Mouse (Mus musculus): ENCODE data around the gene H2afz. TPM values are rescaled to one million over a fixed set of nuclear protein-coding genes. Genes with fewer than 3 reads are reported as not detected.
"Not testable (repeated sequence)": the region's sequence is repeated elsewhere in the genome, so short reads cannot be mapped to it uniquely, and the experiment has no call there.

H2afz gene
- polyA plus RNA-seq, 1 experiment from 2014 or later: 1,983 TPM

DNA sequence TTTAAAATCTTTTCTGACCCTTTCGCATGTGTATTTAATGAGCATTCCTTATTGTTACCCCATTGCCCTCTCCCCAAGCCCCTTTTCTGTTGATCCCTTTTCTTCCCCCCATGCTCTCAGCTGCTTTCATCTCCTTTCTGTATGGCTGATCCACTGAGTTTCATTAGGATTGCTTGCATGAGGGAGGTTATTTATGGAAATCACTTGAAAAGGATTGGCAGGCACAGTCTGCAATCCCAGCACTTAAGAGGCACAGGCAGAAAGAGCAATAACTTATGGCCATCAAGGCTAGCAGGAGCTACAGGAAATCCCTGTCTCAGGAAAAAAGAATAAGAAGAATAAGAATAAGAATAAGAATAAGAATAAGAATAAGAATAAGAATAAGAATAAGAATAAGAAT is 27.7 kb upstream of the H2afz start:
- 32% methylated on average over 1 of the region's 1 CpGs for WGBS
- H3K9me3 ChIP-seq (replicated peaks; ENCODE audit: control insufficient read depth, low read length): no peaks in the 10 kb centered on the region
- H3K4me2 ChIP-seq (ENCODE audit: low read length): no peak overlapping the region
- H3K4me1 ChIP-seq (ENCODE audit: control insufficient read depth, insufficient read depth, low read length): no peaks in the 10 kb centered on the region
- ATAC-seq (no peak), DNase-seq (ENCODE audit: low spot score) (peak; percentile 20)
- H3K4me3 ChIP-seq (ENCODE audit: low read depth, low read length): no peak overlapping the region
- H3K9ac ChIP-seq (ENCODE audit: low read length): no peak overlapping the region
- H3K27ac ChIP-seq (ENCODE audit: low read depth, low read length): no peak overlapping the region
- no peaks in the 10 kb centered on the region for H3K36me3 ChIP-seq (ENCODE audit: control insufficient read depth, insufficient read depth, low read length)
- no peaks in the 10 kb centered on the region for H3K27me3 ChIP-seq (replicated peaks; ENCODE audit: control insufficient read depth, insufficient read depth, low read length)

DNA sequence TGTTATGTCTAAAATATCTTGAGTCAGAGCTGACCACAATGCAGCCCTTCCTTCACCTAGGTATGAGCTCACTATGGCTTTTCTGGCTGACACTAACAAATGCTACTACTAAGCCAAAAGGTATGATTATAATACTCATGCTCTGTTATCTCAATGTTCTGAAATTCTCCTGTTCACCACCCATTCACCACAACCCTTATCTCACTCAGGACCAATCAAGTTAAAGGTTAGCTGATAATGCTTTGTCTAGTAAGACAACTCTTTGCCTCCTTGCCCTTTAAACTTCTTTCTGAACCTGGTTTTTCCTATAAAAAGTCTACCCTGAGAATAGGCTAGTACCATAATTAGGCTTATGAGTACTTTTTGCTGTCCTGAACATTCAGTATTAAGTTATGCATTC is 26.1 kb upstream of the H2afz start:
- DNase-seq (ENCODE audit: low spot score) (no peak), ATAC-seq (no peak)
- Histone ChIP-seq H3K4me1 (ENCODE audit: control insufficient read depth, insufficient read depth, low read length) (no peaks in the 10 kb centered on the region), H3K27me3 (replicated peaks; ENCODE audit: control insufficient read depth, insufficient read depth, low read length) (no peaks in the 10 kb centered on the region), H3K9me3 (replicated peaks; ENCODE audit: control insufficient read depth, low read length) (no peaks in the 10 kb centered on the region), H3K27ac (ENCODE audit: low read depth, low read length) (no peak overlapping the region), H3K4me3 (ENCODE audit: low read depth, low read length) (no peak overlapping the region), H3K4me2 (ENCODE audit: low read length) (no peak overlapping the region), H3K9ac (ENCODE audit: low read length) (no peak overlapping the region), H3K36me3 (ENCODE audit: control insufficient read depth, insufficient read depth, low read length) (no peaks in the 10 kb centered on the region)

- no peak for DNase-seq (ENCODE audit: low spot score)
- Histone ChIP-seq H3K9ac (ENCODE audit: low read length) (no peak overlapping the region), H3K4me1 (ENCODE audit: control insufficient read depth, insufficient read depth, low read length) (no peaks in the 10 kb centered on the region), H3K4me2 (ENCODE audit: low read length) (no peak overlapping the region), H3K4me3 (ENCODE audit: low read depth, low read length) (no peak overlapping the region), H3K27ac (ENCODE audit: low read depth, low read length) (no peak overlapping the region), H3K27me3 (replicated peaks; ENCODE audit: control insufficient read depth, insufficient read depth, low read length) (no peaks in the 10 kb centered on the region), H3K36me3 (ENCODE audit: control insufficient read depth, insufficient read depth, low read length) (no peaks in the 10 kb centered on the region), H3K9me3 (replicated peaks; ENCODE audit: control insufficient read depth, low read length) (no peaks in the 10 kb centered on the region)
- 85% methylated on average over 1 of the region's 1 CpGs for WGBS
- no peak for ATAC-seq
Observed at GRCm38 (mm10) chr3:137842944-137843343, 21.3 kb upstream of the H2afz start.

DNA sequence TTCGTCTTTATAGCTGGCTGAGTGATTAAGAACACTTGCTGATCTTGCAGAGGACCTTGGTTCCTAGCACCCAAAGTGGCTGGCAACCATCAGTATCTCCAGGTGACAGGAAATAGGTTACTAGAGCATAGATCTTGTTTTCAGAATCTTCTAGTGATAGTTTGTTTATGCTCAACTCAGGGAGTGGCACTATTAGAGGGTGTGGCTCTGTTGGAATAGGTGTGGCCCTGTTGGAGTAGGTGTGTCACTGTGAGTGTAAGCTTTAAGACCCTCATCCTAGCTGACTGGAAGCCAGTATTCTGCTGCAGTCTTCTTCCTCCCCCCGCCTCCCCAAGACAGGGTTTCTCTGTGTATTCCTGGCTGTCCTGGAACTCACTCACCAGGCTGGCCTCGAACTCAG is 20.0 kb upstream of the H2afz start:
- Histone ChIP-seq H3K27ac (ENCODE audit: low read depth, low read length) (no peak overlapping the region), H3K9me3 (replicated peaks; ENCODE audit: control insufficient read depth, low read length) (no peaks in the 10 kb centered on the region), H3K4me1 (ENCODE audit: control insufficient read depth, insufficient read depth, low read length) (no peaks in the 10 kb centered on the region), H3K4me3 (ENCODE audit: low read depth, low read length) (no peak overlapping the region), H3K4me2 (ENCODE audit: low read length) (no peak overlapping the region), H3K27me3 (replicated peaks; ENCODE audit: control insufficient read depth, insufficient read depth, low read length) (no peaks in the 10 kb centered on the region), H3K36me3 (ENCODE audit: control insufficient read depth, insufficient read depth, low read length) (no peaks in the 10 kb centered on the region), H3K9ac (ENCODE audit: low read length) (no peak overlapping the region)
- DNase-seq (ENCODE audit: low spot score): no peak
- WGBS: 89% methylated on average over 3 of the region's 3 CpGs
- no peak for ATAC-seq

GRCm38 (mm10) chr3:137846552-137846951 is 17.7 kb upstream of the H2afz start:
- Histone ChIP-seq H3K4me2 (ENCODE audit: low read length) (no peak overlapping the region), H3K27ac (ENCODE audit: low read depth, low read length) (no peak overlapping the region), H3K4me1 (ENCODE audit: control insufficient read depth, insufficient read depth, low read length) (no peaks in the 10 kb centered on the region), H3K36me3 (ENCODE audit: control insufficient read depth, insufficient read depth, low read length) (no peaks in the 10 kb centered on the region), H3K9me3 (replicated peaks; ENCODE audit: control insufficient read depth, low read length) (no peaks in the 10 kb centered on the region), H3K9ac (ENCODE audit: low read length) (no peak overlapping the region), H3K4me3 (ENCODE audit: low read depth, low read length) (no peak overlapping the region), H3K27me3 (replicated peaks; ENCODE audit: control insufficient read depth, insufficient read depth, low read length) (no peaks in the 10 kb centered on the region)
- DNase-seq (ENCODE audit: low spot score): no peak
- 87% methylated on average over 5 of the region's 5 CpGs for WGBS
- no peak for ATAC-seq

GRCm38 (mm10) chr3:137848354-137848753 is 15.9 kb upstream of the H2afz start:
- DNase-seq (ENCODE audit: low spot score) (no peak), ATAC-seq (no peak)
- WGBS: 92% methylated on average over 9 of the region's 9 CpGs
- no peaks in the 10 kb centered on the region for H3K4me1 ChIP-seq (ENCODE audit: control insufficient read depth, insufficient read depth, low read length)
- no peak overlapping the region for H3K27ac ChIP-seq (ENCODE audit: low read depth, low read length)
- no peaks in the 10 kb centered on the region for H3K9me3 ChIP-seq (replicated peaks; ENCODE audit: control insufficient read depth, low read length)
- H3K27me3 ChIP-seq (replicated peaks; ENCODE audit: control insufficient read depth, insufficient read depth, low read length): no peaks in the 10 kb centered on the region
- no peak overlapping the region for H3K4me3 ChIP-seq (ENCODE audit: low read depth, low read length)
- no peak overlapping the region for H3K9ac ChIP-seq (ENCODE audit: low read length)
- H3K4me2 ChIP-seq (ENCODE audit: low read length): no peak overlapping the region
- H3K36me3 ChIP-seq (ENCODE audit: control insufficient read depth, insufficient read depth, low read length): no peaks in the 10 kb centered on the region

DNA sequence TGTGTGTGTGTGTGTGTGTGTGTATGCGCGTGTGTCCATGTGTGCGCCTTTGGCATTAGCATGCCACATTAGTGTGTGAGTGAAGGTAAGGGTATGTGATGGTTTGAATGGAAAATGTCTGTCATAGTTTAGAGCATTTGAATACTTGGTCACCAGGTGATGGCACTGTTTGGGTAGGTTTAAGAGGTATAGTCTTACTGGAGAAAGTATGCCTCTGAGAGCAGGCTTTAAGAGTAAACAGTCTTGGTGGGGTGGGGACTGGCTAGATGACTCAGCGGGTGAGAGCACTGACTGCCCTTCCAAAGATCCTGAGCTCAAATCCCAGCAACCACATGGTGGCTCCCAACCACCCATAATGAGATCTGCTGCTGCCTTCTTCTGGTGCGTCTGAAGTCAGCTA is 14.6 kb upstream of the H2afz start:
- Histone ChIP-seq H3K4me1 (ENCODE audit: control insufficient read depth, insufficient read depth, low read length) (no peaks in the 10 kb centered on the region), H3K4me2 (ENCODE audit: low read length) (no peak overlapping the region), H3K27me3 (replicated peaks; ENCODE audit: control insufficient read depth, insufficient read depth, low read length) (no peaks in the 10 kb centered on the region), H3K9ac (ENCODE audit: low read length) (no peak overlapping the region), H3K9me3 (replicated peaks; ENCODE audit: control insufficient read depth, low read length) (no peaks in the 10 kb centered on the region), H3K27ac (ENCODE audit: low read depth, low read length) (no peak overlapping the region), H3K4me3 (ENCODE audit: low read depth, low read length) (no peak overlapping the region), H3K36me3 (ENCODE audit: control insufficient read depth, insufficient read depth, low read length) (no peaks in the 10 kb centered on the region)
- 92% methylated on average over 5 of the region's 5 CpGs for WGBS
- no peak for DNase-seq (ENCODE audit: low spot score)
- no peak for ATAC-seq

- DNase-seq (ENCODE audit: low spot score) (no peak), ATAC-seq (no peak)
- WGBS: 90% methylated on average over 2 of the region's 2 CpGs
- Histone ChIP-seq H3K27ac (ENCODE audit: low read depth, low read length) (no peak overlapping the region), H3K36me3 (ENCODE audit: control insufficient read depth, insufficient read depth, low read length) (no peaks in the 10 kb centered on the region), H3K4me1 (ENCODE audit: control insufficient read depth, insufficient read depth, low read length) (no peaks in the 10 kb centered on the region), H3K9ac (ENCODE audit: low read length) (no peak overlapping the region), H3K9me3 (replicated peaks; ENCODE audit: control insufficient read depth, low read length) (no peaks in the 10 kb centered on the region), H3K4me2 (ENCODE audit: low read length) (no peak overlapping the region), H3K27me3 (replicated peaks; ENCODE audit: control insufficient read depth, insufficient read depth, low read length) (no peaks in the 10 kb centered on the region), H3K4me3 (ENCODE audit: low read depth, low read length) (no peak overlapping the region)
Observed at GRCm38 (mm10) chr3:137851196-137851595, 13.1 kb upstream of the H2afz start.

- not testable (repeated sequence) for H3K4me3 ChIP-seq (ENCODE audit: low read depth, low read length); H3K4me1 ChIP-seq (ENCODE audit: control insufficient read depth, insufficient read depth, low read length); ATAC-seq; H3K27ac ChIP-seq (ENCODE audit: low read depth, low read length); H3K27me3 ChIP-seq (replicated peaks; ENCODE audit: control insufficient read depth, insufficient read depth, low read length); H3K4me2 ChIP-seq (ENCODE audit: low read length); H3K36me3 ChIP-seq (ENCODE audit: control insufficient read depth, insufficient read depth, low read length); H3K9me3 ChIP-seq (replicated peaks; ENCODE audit: control insufficient read depth, low read length); DNase-seq (ENCODE audit: low spot score); H3K9ac ChIP-seq (ENCODE audit: low read length)
- 93% methylated on average over 1 of the region's 1 CpGs for WGBS
Observed at GRCm38 (mm10) chr3:137853011-137853410, 11.3 kb upstream of the H2afz start.

DNA sequence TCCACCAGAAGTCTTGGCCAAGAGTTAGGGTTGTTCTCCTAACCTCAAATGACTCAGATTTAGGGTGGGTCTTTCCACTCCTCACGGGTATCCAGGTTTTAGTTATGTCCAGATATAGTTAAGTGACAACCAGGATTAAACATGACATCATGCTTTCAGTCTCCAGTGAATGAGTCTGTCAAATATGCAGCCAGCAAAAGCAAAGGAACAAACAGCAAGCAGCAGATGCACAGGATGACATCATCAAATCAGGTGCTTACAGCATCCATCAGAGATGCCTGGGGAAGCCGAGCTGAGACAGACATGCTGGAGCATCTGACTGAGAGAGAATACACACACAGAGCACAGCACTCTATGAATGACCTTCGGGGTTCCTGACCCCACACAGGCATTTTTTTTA is 9.0 kb upstream of the H2afz start:
- WGBS: 46% methylated on average over 3 of the region's 3 CpGs
- H3K9ac ChIP-seq (ENCODE audit: low read length): no peak overlapping the region
- DNase-seq (ENCODE audit: low spot score): peak; percentile 45
- no peaks in the 10 kb centered on the region for H3K36me3 ChIP-seq (ENCODE audit: control insufficient read depth, insufficient read depth, low read length)
- H3K4me2 ChIP-seq (ENCODE audit: low read length): no peak overlapping the region
- H3K9me3 ChIP-seq (replicated peaks; ENCODE audit: control insufficient read depth, low read length): no peaks in the 10 kb centered on the region
- no peak overlapping the region for H3K27ac ChIP-seq (ENCODE audit: low read depth, low read length)
- no peaks in the 10 kb centered on the region for H3K4me1 ChIP-seq (ENCODE audit: control insufficient read depth, insufficient read depth, low read length)
- no peak overlapping the region for H3K4me3 ChIP-seq (ENCODE audit: low read depth, low read length)
- no peaks in the 10 kb centered on the region for H3K27me3 ChIP-seq (replicated peaks; ENCODE audit: control insufficient read depth, insufficient read depth, low read length)
- ATAC-seq: peak; percentile 70; the same call in 1 of the 2 replicates
